Mouse (Mus musculus) limb, embryonic 14.5 days (tissue): ENCODE measurements around the gene Kat6b. TPM values are rescaled to one million over a fixed set of nuclear protein-coding genes. Genes with fewer than 3 reads are reported as not detected.
A peak's percentile ranks its signal among the peaks of the same experiment; 100 is the strongest.

ENCODE experiments used
- ATAC-seq: fragments of 200-750 bp; cut with Nextera tagmentation; 2 replicates; pipeline ENCODE4 v1.8.0; 2017; ENCODE audit warnings: low read depth, moderate number of reproducible peaks, moderate TSS enrichment; ENCODE audit not compliant: low FRiP score
- DNase-seq: peaks from one replicate; pipeline ENCODE4 v3.0.0-alpha.2; 2015; ENCODE audit warnings: low spot score
- H3K27ac ChIP-seq: fragments of 300-500 bp; sonication (generic); replicated peaks from 2 replicates; pipeline ENCODE4 v1.5.1; 2014; ENCODE audit warnings: low read depth, mild to moderate bottlenecking, low read length, moderate library complexity, mixed read lengths
- H3K27me3 ChIP-seq: fragments of 300-500 bp; sonication (generic); 2 replicates; pipeline ENCODE4 v1.6.1; 2014; ENCODE audit warnings: low read length, mixed read lengths; ENCODE audit not compliant: control insufficient read depth, insufficient read depth
- H3K36me3 ChIP-seq: fragments of 300-500 bp; sonication (generic); 2 replicates; pipeline ENCODE4 v1.6.1; 2014; ENCODE audit warnings: mild to moderate bottlenecking, low read length, moderate library complexity, mixed read lengths; ENCODE audit not compliant: control insufficient read depth, insufficient read depth
- H3K4me1 ChIP-seq: fragments of 300-500 bp; sonication (generic); 2 replicates; pipeline ENCODE4 v1.6.1; 2014; ENCODE audit warnings: antibody characterized with exemption, low read length, mixed read lengths; ENCODE audit not compliant: control insufficient read depth, insufficient read depth
- H3K4me2 ChIP-seq: fragments of 300-500 bp; sonication (generic); replicated peaks from 2 replicates; pipeline ENCODE4 v1.6.1; 2014; ENCODE audit warnings: low read depth, mild to moderate bottlenecking, low read length, moderate library complexity; ENCODE audit not compliant: severe bottlenecking
- H3K4me3 ChIP-seq: fragments of 300-500 bp; sonication (generic); replicated peaks from 2 replicates; pipeline ENCODE4 v1.5.1; 2014; ENCODE audit warnings: low read length
- H3K9ac ChIP-seq: fragments of 300-500 bp; sonication (generic); 2 replicates; pipeline ENCODE4 v1.6.1; 2014; ENCODE audit warnings: mild to moderate bottlenecking, low read depth, low read length, moderate library complexity; ENCODE audit not compliant: severe bottlenecking
- H3K9me3 ChIP-seq: fragments of 300-500 bp; sonication (generic); 2 replicates; pipeline ENCODE4 v1.6.1; 2016; ENCODE audit warnings: low read length; ENCODE audit not compliant: control insufficient read depth
- POLR2A ChIP-seq: fragments of 200-500 bp; IDR thresholded peaks from 2 replicates; pipeline ENCODE4 v1.8.0; 2012; ENCODE audit warnings: inconsistent platforms, mild to moderate bottlenecking, moderate library complexity, borderline replicate concordance; ENCODE audit not compliant: insufficient read depth, insufficient read length; ENCODE audit errors: extremely low read depth
- WGBS: fragments of 180-500 bp; shearing (Covaris S2); extraction: QIAGEN DNeasy Blood & Tissue Kit; methylation state at CpG from one replicate; pipeline ENCODE4 v1.1.7; 2014; 5-methylcytosine and 5-hydroxymethylcytosine counted together
- polyA plus RNA-seq, 2 experiments: library from polyadenylated mRNA; depleted of rRNA in 1 of 2; stranded (reverse) in 1 of 2; unstranded in 1 of 2; fragments of >200 nt; fragmentation: Nextera tagmentation in 1 of 2; extraction: Ambion mirVana in 1 of 2; gene quantifications; 2 replicates each; pipeline versions ENCODE4 v1.2.1 to v1.2.3; 2012 to 2014

Kat6b gene
- polyA plus RNA-seq, 2 experiments = 26.0 to 35.5 TPM

- no peak overlapping the region for H3K4me2 ChIP-seq
- H3K9me3 ChIP-seq = no peaks in the 10 kb centered on the region
- DNase-seq (peak; percentile 90), ATAC-seq (peak; percentile 86)
- peak overlapping the region; percentile 88 for H3K27ac ChIP-seq
- H3K36me3 ChIP-seq = no peaks in the 10 kb centered on the region
- no peak overlapping the region for H3K9ac ChIP-seq
- peaks cover 30% of the 10 kb centered on the region for H3K4me1 ChIP-seq
- no peaks in the 10 kb centered on the region for H3K27me3 ChIP-seq
- no peak overlapping the region for H3K4me3 ChIP-seq
- 22% methylated on average over 12 of the region's 12 CpGs for WGBS
- no peak for TF ChIP-seq POLR2A
These were observed 225.7 kb downstream of the Kat6b start for GRCm38 (mm10) chr14:21706759-21707571.

- DNase-seq (no peak), ATAC-seq (no peak)
- H3K4me1 ChIP-seq = peaks cover 30% of the 10 kb centered on the region
- no peaks in the 10 kb centered on the region for H3K36me3 ChIP-seq
- 50% methylated on average over 2 of the region's 2 CpGs for WGBS
- no peaks in the 10 kb centered on the region for H3K27me3 ChIP-seq
- no peak for TF ChIP-seq POLR2A
- H3K9me3 ChIP-seq = no peaks in the 10 kb centered on the region
- no peak overlapping the region for H3K4me2 ChIP-seq
- H3K4me3 ChIP-seq = no peak overlapping the region
- no peak overlapping the region for H3K27ac ChIP-seq
- no peak overlapping the region for H3K9ac ChIP-seq
These were observed 228.3 kb downstream of the Kat6b start for GRCm38 (mm10) chr14:21709545-21709944.

- Histone ChIP-seq H3K4me3 (no peak overlapping the region), H3K27ac (peak overlapping the region; percentile 61; the same call in 1 of the 2 replicates), H3K36me3 (no peaks in the 10 kb centered on the region), H3K27me3 (no peaks in the 10 kb centered on the region), H3K9ac (no peak overlapping the region), H3K4me1 (peaks cover 28% of the 10 kb centered on the region), H3K4me2 (no peak overlapping the region), H3K9me3 (no peaks in the 10 kb centered on the region)
- DNase-seq (peak; percentile 49), ATAC-seq (no peak)
- TF ChIP-seq POLR2A = no peak
- 45% methylated on average over 2 of the region's 2 CpGs for WGBS
These were observed 230.0 kb downstream of the Kat6b start for GRCm38 (mm10) chr14:21711231-21711630.

- no peaks in the 10 kb centered on the region for H3K9me3 ChIP-seq
- H3K36me3 ChIP-seq = no peaks in the 10 kb centered on the region
- peaks cover 26% of the 10 kb centered on the region for H3K4me1 ChIP-seq
- DNase-seq (no peak), ATAC-seq (no peak)
- no peak within 1 kb of the TSS for H3K27ac ChIP-seq
- no peak for TF ChIP-seq POLR2A
- WGBS = 63% methylated on average over 5 of the region's 5 CpGs
- no peaks in the 10 kb centered on the region for H3K27me3 ChIP-seq
- H3K4me2 ChIP-seq = no peak within 1 kb of the TSS
- H3K4me3 ChIP-seq = no peak within 1 kb of the TSS
- no peak within 1 kb of the TSS for H3K9ac ChIP-seq
These were observed 233.3 kb downstream of the Kat6b start, which contains the start of gene Dupd1 for GRCm38 (mm10) chr14:21714486-21714885. Dupd1 (minus strand) TSS chr14:21714576.

- no peak overlapping the region; the same call in 1 of the 2 replicates for H3K4me2 ChIP-seq
- TF ChIP-seq POLR2A = no peak
- no peaks in the 10 kb centered on the region for H3K36me3 ChIP-seq
- peak overlapping the region; percentile 7; the same call in 1 of the 2 replicates for H3K9ac ChIP-seq
- DNase-seq (no peak), ATAC-seq (0 out of 2 replicates have a peak, but pooled peaks have one; percentile 15)
- no peaks in the 10 kb centered on the region for H3K27me3 ChIP-seq
- WGBS = 29% methylated on average over 17 of the region's 17 CpGs
- H3K27ac ChIP-seq = no peak overlapping the region
- H3K4me1 ChIP-seq = peaks cover 21% of the 10 kb centered on the region
- no peak overlapping the region for H3K4me3 ChIP-seq
- H3K9me3 ChIP-seq = peaks cover 5% of the 10 kb centered on the region; the same call in 1 of the 2 replicates
These were observed 238.6 kb downstream of the Kat6b start for GRCm38 (mm10) chr14:21719646-21720383.
